Mouse (Mus musculus): ENCODE results near the gene Map3k5. TPM values are rescaled to one million over a fixed set of nuclear protein-coding genes. Genes with fewer than 3 reads are reported as not detected.
"Not testable (repeated sequence)": the region's sequence is repeated elsewhere in the genome, so short reads cannot be mapped to it uniquely, and the experiment has no call there.

Gene Map3k5
- polyA plus RNA-seq, 1 experiment from 2014 or later = 1.2 TPM

GRCm38 (mm10) chr10:19968445-19968844, 34.2 kb downstream of the Map3k5 start:
- Histone ChIP-seq H3K9me3 (ENCODE audit: control insufficient read depth, low read length) (no peaks in the 10 kb centered on the region), H3K4me2 (ENCODE audit: low read depth, low read length) (no peak overlapping the region), H3K27ac (ENCODE audit: low read length) (no peak overlapping the region), H3K27me3 (ENCODE audit: control insufficient read depth, insufficient read depth, low read depth, low read length) (no peaks in the 10 kb centered on the region), H3K9ac (ENCODE audit: low read length) (no peak overlapping the region), H3K4me3 (ENCODE audit: low read length) (no peak overlapping the region), H3K36me3 (ENCODE audit: control insufficient read depth, insufficient read depth, low read length) (no peaks in the 10 kb centered on the region), H3K4me1 (replicated peaks; ENCODE audit: control insufficient read depth, insufficient read depth, low read length) (peaks cover 11% of the 10 kb centered on the region)
- ATAC-seq (ENCODE audit: low read depth) = no peak
- 74% methylated on average over 8 of the region's 8 CpGs for WGBS

DNA sequence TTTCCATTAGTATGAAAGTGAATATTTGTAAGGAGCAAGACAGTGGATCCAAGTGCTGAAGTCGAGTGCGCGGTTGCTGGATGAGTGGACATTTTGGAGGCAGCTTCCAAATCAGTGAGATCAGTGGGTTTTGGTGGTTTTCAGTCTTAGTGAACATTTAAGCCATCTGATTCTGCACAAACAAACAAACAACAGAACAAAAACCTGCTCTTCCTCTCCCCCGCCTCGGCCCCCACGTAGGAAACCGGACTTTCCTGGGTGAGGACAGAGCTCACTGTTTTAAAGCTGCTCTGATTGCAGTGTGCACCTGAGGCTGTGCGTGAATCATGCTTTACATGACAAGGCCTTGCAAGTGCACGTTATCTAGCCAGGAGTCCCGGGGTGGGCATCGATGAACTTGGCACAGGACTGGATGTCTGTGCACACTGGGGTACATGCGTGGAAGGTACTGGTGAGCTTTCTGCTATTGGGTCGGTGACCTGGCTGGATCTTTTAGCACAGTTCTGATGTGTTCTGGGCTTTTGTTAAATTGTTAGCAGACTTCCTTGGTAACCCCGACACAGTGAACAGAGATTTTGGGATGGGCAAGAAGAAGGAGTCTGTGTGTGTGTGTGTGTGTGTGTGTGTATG, 35.7 kb downstream of the Map3k5 start:
- peaks cover 8% of the 10 kb centered on the region for H3K4me1 ChIP-seq (replicated peaks; ENCODE audit: control insufficient read depth, insufficient read depth, low read length)
- no peaks in the 10 kb centered on the region for H3K9me3 ChIP-seq (ENCODE audit: control insufficient read depth, low read length)
- H3K27ac ChIP-seq (ENCODE audit: low read length) = no peak overlapping the region
- no peak overlapping the region for H3K9ac ChIP-seq (ENCODE audit: low read length)
- H3K27me3 ChIP-seq (ENCODE audit: control insufficient read depth, insufficient read depth, low read depth, low read length) = no peaks in the 10 kb centered on the region
- H3K36me3 ChIP-seq (ENCODE audit: control insufficient read depth, insufficient read depth, low read length) = no peaks in the 10 kb centered on the region
- 82% methylated on average over 14 of the region's 14 CpGs for WGBS
- H3K4me2 ChIP-seq (ENCODE audit: low read depth, low read length) = no peak overlapping the region
- ATAC-seq (ENCODE audit: low read depth) = no peak
- no peak overlapping the region for H3K4me3 ChIP-seq (ENCODE audit: low read length)

DNA sequence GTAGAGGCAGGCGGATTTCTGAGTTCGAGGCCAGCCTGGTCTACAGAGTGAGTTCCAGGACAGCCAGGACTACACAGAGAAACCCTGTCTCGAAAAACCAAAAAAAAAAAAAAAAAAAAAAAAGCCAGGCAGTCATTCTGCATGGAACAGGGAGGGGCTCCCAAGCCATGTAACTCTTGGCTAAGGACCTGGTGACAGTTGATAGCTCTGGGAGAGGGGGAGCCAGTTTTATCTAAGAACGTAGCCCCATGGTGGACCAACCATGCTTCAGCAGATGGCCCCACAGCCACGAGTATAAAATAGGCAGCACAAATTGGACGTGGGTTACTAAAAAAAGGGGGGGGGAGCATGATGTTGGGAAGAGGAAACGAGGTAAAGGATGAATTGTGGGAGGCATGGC, 37.2 kb downstream of the Map3k5 start:
- not testable (repeated sequence) for H3K9ac ChIP-seq (ENCODE audit: low read length); H3K4me2 ChIP-seq (ENCODE audit: low read depth, low read length); H3K27ac ChIP-seq (ENCODE audit: low read length); H3K36me3 ChIP-seq (ENCODE audit: control insufficient read depth, insufficient read depth, low read length); H3K4me3 ChIP-seq (ENCODE audit: low read length); ATAC-seq (ENCODE audit: low read depth); H3K9me3 ChIP-seq (ENCODE audit: control insufficient read depth, low read length); H3K4me1 ChIP-seq (replicated peaks; ENCODE audit: control insufficient read depth, insufficient read depth, low read length); H3K27me3 ChIP-seq (ENCODE audit: control insufficient read depth, insufficient read depth, low read depth, low read length)
- 82% methylated on average over 5 of the region's 7 CpGs for whole genome bisulfite sequencing

DNA sequence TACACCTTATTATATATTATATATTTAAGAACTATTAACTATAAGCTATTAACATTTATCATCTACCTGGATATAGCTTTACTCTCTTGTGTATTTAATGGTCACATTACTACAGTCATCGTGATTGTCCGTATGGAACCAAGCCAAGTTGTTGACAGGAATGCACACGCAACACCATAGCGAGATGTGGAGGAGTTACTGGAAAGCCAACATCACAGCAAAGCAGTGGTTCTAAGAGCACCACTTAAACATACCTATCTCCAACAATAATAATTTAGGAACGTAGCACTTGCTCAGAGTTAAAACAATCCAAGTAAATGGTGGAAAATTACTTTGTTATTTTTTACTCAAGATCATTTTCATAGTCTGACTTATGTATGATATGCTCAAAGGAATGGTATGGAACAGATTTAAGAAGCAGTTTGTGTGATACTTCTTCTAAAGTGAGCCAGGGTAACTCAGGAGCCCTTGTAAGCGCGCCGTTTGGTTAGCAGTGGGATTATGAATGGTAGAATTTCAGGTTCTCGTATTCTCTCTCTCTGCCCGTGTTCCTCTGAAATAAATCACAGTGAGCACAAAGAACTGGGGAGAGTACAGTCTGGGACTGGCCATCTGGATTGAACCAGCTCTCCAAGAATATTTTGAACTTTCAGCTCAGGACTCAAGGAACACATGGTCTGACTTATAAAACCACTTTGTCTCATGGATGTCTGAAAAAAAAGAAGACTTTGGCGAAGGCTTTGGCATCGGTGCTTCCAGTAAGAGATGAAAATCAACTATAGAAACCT, 39.2 kb downstream of the Map3k5 start:
- Histone ChIP-seq H3K4me1 (replicated peaks; ENCODE audit: control insufficient read depth, insufficient read depth, low read length) (no peaks in the 10 kb centered on the region), H3K9ac (ENCODE audit: low read length) (no peak overlapping the region), H3K27me3 (ENCODE audit: control insufficient read depth, insufficient read depth, low read depth, low read length) (no peaks in the 10 kb centered on the region), H3K4me2 (ENCODE audit: low read depth, low read length) (no peak overlapping the region), H3K4me3 (ENCODE audit: low read length) (no peak overlapping the region), H3K27ac (ENCODE audit: low read length) (no peak overlapping the region), H3K36me3 (ENCODE audit: control insufficient read depth, insufficient read depth, low read length) (no peaks in the 10 kb centered on the region), H3K9me3 (ENCODE audit: control insufficient read depth, low read length) (no peaks in the 10 kb centered on the region)
- WGBS = 77% methylated on average over 12 of the region's 12 CpGs
- ATAC-seq (ENCODE audit: low read depth) = no peak

DNA sequence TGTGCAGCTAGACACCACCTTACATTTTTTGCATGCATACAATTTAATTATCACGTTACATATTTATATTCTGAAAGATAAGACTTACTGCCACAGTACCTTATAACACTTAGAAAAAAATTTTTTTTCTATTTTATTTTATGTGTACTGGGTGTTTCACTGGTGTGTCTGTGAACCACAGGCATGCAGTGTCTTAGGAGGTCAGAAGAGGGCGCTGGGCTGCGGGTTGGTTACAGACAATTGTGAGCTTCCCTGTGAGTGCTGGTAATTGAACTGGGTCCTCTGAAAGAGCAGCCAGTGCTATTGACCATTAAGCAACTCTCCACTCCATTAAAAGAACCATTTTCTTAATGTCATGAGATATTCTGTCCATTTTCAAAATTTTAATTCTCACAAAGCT, 43.3 kb downstream of the Map3k5 start:
- 75% methylated on average over 3 of the region's 3 CpGs for WGBS

GRCm38 (mm10) chr10:19978662-19979199, 44.5 kb downstream of the Map3k5 start:
- no peak overlapping the region for H3K4me2 ChIP-seq (ENCODE audit: low read depth, low read length)
- H3K36me3 ChIP-seq (ENCODE audit: control insufficient read depth, insufficient read depth, low read length) = no peaks in the 10 kb centered on the region
- H3K4me3 ChIP-seq (ENCODE audit: low read length) = no peak overlapping the region
- no peaks in the 10 kb centered on the region for H3K9me3 ChIP-seq (ENCODE audit: control insufficient read depth, low read length)
- H3K27me3 ChIP-seq (ENCODE audit: control insufficient read depth, insufficient read depth, low read depth, low read length) = no peaks in the 10 kb centered on the region
- no peak overlapping the region for H3K9ac ChIP-seq (ENCODE audit: low read length)
- H3K4me1 ChIP-seq (replicated peaks; ENCODE audit: control insufficient read depth, insufficient read depth, low read length) = no peaks in the 10 kb centered on the region
- no peak for ATAC-seq (ENCODE audit: low read depth)
- no peak overlapping the region for H3K27ac ChIP-seq (ENCODE audit: low read length)
- 79% methylated on average over 5 of the region's 5 CpGs for WGBS

More for the DNA sequence above, 43.3 kb downstream of the Map3k5 start:
- H3K4me2 ChIP-seq (ENCODE audit: low read depth, low read length) = no peak overlapping the region
- no peaks in the 10 kb centered on the region for H3K9me3 ChIP-seq (ENCODE audit: control insufficient read depth, low read length)
- no peaks in the 10 kb centered on the region for H3K27me3 ChIP-seq (ENCODE audit: control insufficient read depth, insufficient read depth, low read depth, low read length)
- H3K36me3 ChIP-seq (ENCODE audit: control insufficient read depth, insufficient read depth, low read length) = no peaks in the 10 kb centered on the region
- ATAC-seq (ENCODE audit: low read depth) = no peak
- no peak overlapping the region for H3K4me3 ChIP-seq (ENCODE audit: low read length)
- no peak overlapping the region for H3K27ac ChIP-seq (ENCODE audit: low read length)
- H3K9ac ChIP-seq (ENCODE audit: low read length) = no peak overlapping the region
- H3K4me1 ChIP-seq (replicated peaks; ENCODE audit: control insufficient read depth, insufficient read depth, low read length) = no peaks in the 10 kb centered on the region

DNA sequence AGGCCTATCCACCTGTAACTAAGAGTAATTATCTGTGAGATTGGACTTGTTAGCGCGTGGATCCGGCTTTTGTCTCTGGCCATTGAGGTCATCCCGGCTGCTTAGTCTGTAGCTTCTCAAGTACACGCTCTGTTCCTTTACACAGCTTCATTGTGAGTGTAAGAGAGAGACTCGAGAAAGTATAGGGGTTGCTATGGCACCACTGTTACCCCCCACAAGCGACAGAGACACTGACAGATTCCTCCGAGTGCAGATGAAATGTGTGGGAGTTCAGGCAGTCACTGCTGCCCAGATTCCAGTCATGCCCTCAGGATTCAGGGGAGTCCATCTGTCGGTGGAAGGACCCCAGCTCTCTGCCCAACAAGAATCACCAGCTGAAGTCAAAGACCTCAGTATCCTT, 53.5 kb downstream of the Map3k5 start:
- Histone ChIP-seq H3K9me3 (ENCODE audit: control insufficient read depth, low read length) (no peaks in the 10 kb centered on the region), H3K4me2 (ENCODE audit: low read depth, low read length) (no peak overlapping the region), H3K27ac (ENCODE audit: low read length) (no peak overlapping the region), H3K4me1 (replicated peaks; ENCODE audit: control insufficient read depth, insufficient read depth, low read length) (no peaks in the 10 kb centered on the region), H3K27me3 (ENCODE audit: control insufficient read depth, insufficient read depth, low read depth, low read length) (no peaks in the 10 kb centered on the region), H3K36me3 (ENCODE audit: control insufficient read depth, insufficient read depth, low read length) (no peaks in the 10 kb centered on the region), H3K4me3 (ENCODE audit: low read length) (no peak overlapping the region), H3K9ac (ENCODE audit: low read length) (no peak overlapping the region)
- 58% methylated on average over 9 of the region's 9 CpGs for WGBS
- ATAC-seq (ENCODE audit: low read depth) = no peak

GRCm38 (mm10) chr10:19989986-19990385, 55.7 kb downstream of the Map3k5 start:
- Histone ChIP-seq H3K9ac (ENCODE audit: low read length) (no peak overlapping the region), H3K4me3 (ENCODE audit: low read length) (no peak overlapping the region), H3K27me3 (ENCODE audit: control insufficient read depth, insufficient read depth, low read depth, low read length) (no peaks in the 10 kb centered on the region), H3K4me1 (replicated peaks; ENCODE audit: control insufficient read depth, insufficient read depth, low read length) (no peaks in the 10 kb centered on the region), H3K9me3 (ENCODE audit: control insufficient read depth, low read length) (no peaks in the 10 kb centered on the region), H3K27ac (ENCODE audit: low read length) (no peak overlapping the region), H3K4me2 (ENCODE audit: low read depth, low read length) (no peak overlapping the region), H3K36me3 (ENCODE audit: control insufficient read depth, insufficient read depth, low read length) (no peaks in the 10 kb centered on the region)
- WGBS = 79% methylated on average over 6 of the region's 6 CpGs
- ATAC-seq (ENCODE audit: low read depth) = no peak

DNA sequence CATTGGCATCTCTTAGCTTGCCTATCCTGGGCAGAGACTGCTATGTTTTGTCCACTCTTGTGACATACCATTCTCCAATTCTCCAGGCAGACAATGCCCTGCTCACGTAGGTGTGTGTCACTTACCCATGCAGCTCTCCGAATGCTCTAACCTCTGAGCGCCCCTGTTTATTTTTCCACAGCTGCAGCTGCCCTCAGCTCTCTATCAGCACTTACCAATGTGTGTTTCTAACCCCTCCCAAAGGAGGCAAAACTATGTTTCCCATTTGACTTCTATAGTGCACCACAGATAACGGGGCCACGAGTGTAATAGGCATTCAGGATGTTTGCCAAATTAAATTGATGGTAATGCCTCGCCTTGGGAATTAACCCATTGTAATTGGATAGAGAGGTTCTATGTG, 56.4 kb downstream of the Map3k5 start:
- Histone ChIP-seq H3K27ac (ENCODE audit: low read length) (no peak overlapping the region), H3K9ac (ENCODE audit: low read length) (no peak overlapping the region), H3K4me1 (replicated peaks; ENCODE audit: control insufficient read depth, insufficient read depth, low read length) (no peaks in the 10 kb centered on the region), H3K27me3 (ENCODE audit: control insufficient read depth, insufficient read depth, low read depth, low read length) (no peaks in the 10 kb centered on the region), H3K36me3 (ENCODE audit: control insufficient read depth, insufficient read depth, low read length) (no peaks in the 10 kb centered on the region), H3K4me3 (ENCODE audit: low read length) (no peak overlapping the region), H3K4me2 (ENCODE audit: low read depth, low read length) (no peak overlapping the region), H3K9me3 (ENCODE audit: control insufficient read depth, low read length) (no peaks in the 10 kb centered on the region)
- ATAC-seq (ENCODE audit: low read depth) = no peak
- 29% methylated on average over 6 of the region's 6 CpGs for WGBS

Measured in lung, embryonic 16.5 days (tissue).